Mouse (Mus musculus): ENCODE measurements around the gene Proca1. TPM values are rescaled to one million over a fixed set of nuclear protein-coding genes. Genes with fewer than 3 reads are reported as not detected.

Proca1 gene
- polyA plus RNA-seq, 1 experiment from 2014 or later = 2.4 TPM

GRCm38 (mm10) chr11:78163681-78164603 lies 29.2 kb upstream of the Proca1 start:
- H3K27ac ChIP-seq (replicated peaks; ENCODE audit: low read depth, low read length) = peak overlapping the region; percentile 97
- peak; percentile 94 for DNase-seq (ENCODE audit: low spot score)
- H3K27me3 ChIP-seq (replicated peaks; ENCODE audit: control insufficient read depth, insufficient read depth, low read length) = no peaks in the 10 kb centered on the region
- ATAC-seq (ENCODE audit: low read depth) = peak; percentile 65
- H3K4me3 ChIP-seq (ENCODE audit: low read depth, low read length) = peak overlapping the region; percentile 100
- H3K4me1 ChIP-seq (ENCODE audit: control insufficient read depth, insufficient read depth, low read length) = peaks cover 20% of the 10 kb centered on the region
- H3K9ac ChIP-seq (ENCODE audit: low read depth, low read length) = peak overlapping the region; percentile 98
- WGBS = under 1% methylated on average over 17 of the region's 22 CpGs
- peaks cover 33% of the 10 kb centered on the region for H3K36me3 ChIP-seq (ENCODE audit: control insufficient read depth, insufficient read depth, low read length)
- H3K4me2 ChIP-seq (ENCODE audit: low read depth, low read length) = peak overlapping the region; percentile 77
- H3K9me3 ChIP-seq (ENCODE audit: control insufficient read depth, low read length) = no peaks in the 10 kb centered on the region

DNA sequence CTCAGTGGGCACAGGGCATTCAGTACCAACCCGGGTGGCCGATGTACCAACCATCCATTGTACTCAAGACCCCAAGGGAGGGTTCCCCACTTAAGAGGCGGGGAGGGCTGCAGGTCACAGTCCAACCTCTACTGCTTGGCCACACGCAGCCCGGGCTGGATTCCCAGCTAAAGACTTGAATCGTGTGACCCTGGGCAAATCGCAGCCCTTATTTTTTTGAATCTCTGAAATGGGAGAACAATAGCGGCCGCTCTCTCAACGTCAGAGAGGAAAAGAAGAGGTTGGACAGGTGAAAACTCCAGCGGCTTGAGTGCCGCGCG lies 28.6 kb upstream of the Proca1 start:
- H3K9me3 ChIP-seq (ENCODE audit: control insufficient read depth, low read length) = no peaks in the 10 kb centered on the region
- no peaks in the 10 kb centered on the region for H3K27me3 ChIP-seq (replicated peaks; ENCODE audit: control insufficient read depth, insufficient read depth, low read length)
- peak overlapping the region; percentile 98 for H3K9ac ChIP-seq (ENCODE audit: low read depth, low read length)
- H3K27ac ChIP-seq (replicated peaks; ENCODE audit: low read depth, low read length) = peak overlapping the region; percentile 97
- peak overlapping the region; percentile 77 for H3K4me2 ChIP-seq (ENCODE audit: low read depth, low read length)
- no peak for ATAC-seq (ENCODE audit: low read depth)
- H3K4me3 ChIP-seq (ENCODE audit: low read depth, low read length) = peak overlapping the region; percentile 100
- H3K36me3 ChIP-seq (ENCODE audit: control insufficient read depth, insufficient read depth, low read length) = peaks cover 27% of the 10 kb centered on the region
- no peak for DNase-seq (ENCODE audit: low spot score)
- peaks cover 20% of the 10 kb centered on the region for H3K4me1 ChIP-seq (ENCODE audit: control insufficient read depth, insufficient read depth, low read length)
- WGBS = under 1% methylated on average over 14 of the region's 14 CpGs

- Histone ChIP-seq H3K9me3 (ENCODE audit: control insufficient read depth, low read length) (no peaks in the 10 kb centered on the region), H3K27ac (replicated peaks; ENCODE audit: low read depth, low read length) (peak within 1 kb of the TSS; percentile 97), H3K27me3 (replicated peaks; ENCODE audit: control insufficient read depth, insufficient read depth, low read length) (no peaks in the 10 kb centered on the region), H3K4me2 (ENCODE audit: low read depth, low read length) (peak within 1 kb of the TSS; percentile 77), H3K4me3 (ENCODE audit: low read depth, low read length) (peak within 1 kb of the TSS; percentile 100), H3K4me1 (ENCODE audit: control insufficient read depth, insufficient read depth, low read length) (peaks cover 20% of the 10 kb centered on the region), H3K9ac (ENCODE audit: low read depth, low read length) (peak within 1 kb of the TSS; percentile 98), H3K36me3 (ENCODE audit: control insufficient read depth, insufficient read depth, low read length) (peaks cover 21% of the 10 kb centered on the region)
- peak; percentile 85 for ATAC-seq (ENCODE audit: low read depth)
- peak; percentile 94 for DNase-seq (ENCODE audit: low spot score)
- WGBS = under 1% methylated on average over 36 of the region's 78 CpGs
These were observed 28.1 kb upstream of the Proca1 start, which contains the start of gene Traf4 for GRCm38 (mm10) chr11:78164924-78165760. Gene Traf4, minus strand, starts transcription at chr11:78165589.

GRCm38 (mm10) chr11:78165761-78166109 lies 27.5 kb upstream of the Proca1 start:
- DNase-seq (ENCODE audit: low spot score) (peak; percentile 73), ATAC-seq (ENCODE audit: low read depth) (peak; percentile 24)
- H3K4me2 ChIP-seq (ENCODE audit: low read depth, low read length) = peak overlapping the region; percentile 77
- H3K27me3 ChIP-seq (replicated peaks; ENCODE audit: control insufficient read depth, insufficient read depth, low read length) = no peaks in the 10 kb centered on the region
- H3K4me1 ChIP-seq (ENCODE audit: control insufficient read depth, insufficient read depth, low read length) = peaks cover 20% of the 10 kb centered on the region
- no peaks in the 10 kb centered on the region for H3K9me3 ChIP-seq (ENCODE audit: control insufficient read depth, low read length)
- peak overlapping the region; percentile 97 for H3K27ac ChIP-seq (replicated peaks; ENCODE audit: low read depth, low read length)
- peaks cover 15% of the 10 kb centered on the region for H3K36me3 ChIP-seq (ENCODE audit: control insufficient read depth, insufficient read depth, low read length)
- peak overlapping the region; percentile 100 for H3K4me3 ChIP-seq (ENCODE audit: low read depth, low read length)
- WGBS = 1% methylated on average over 7 of the region's 16 CpGs
- peak overlapping the region; percentile 98 for H3K9ac ChIP-seq (ENCODE audit: low read depth, low read length)

DNA sequence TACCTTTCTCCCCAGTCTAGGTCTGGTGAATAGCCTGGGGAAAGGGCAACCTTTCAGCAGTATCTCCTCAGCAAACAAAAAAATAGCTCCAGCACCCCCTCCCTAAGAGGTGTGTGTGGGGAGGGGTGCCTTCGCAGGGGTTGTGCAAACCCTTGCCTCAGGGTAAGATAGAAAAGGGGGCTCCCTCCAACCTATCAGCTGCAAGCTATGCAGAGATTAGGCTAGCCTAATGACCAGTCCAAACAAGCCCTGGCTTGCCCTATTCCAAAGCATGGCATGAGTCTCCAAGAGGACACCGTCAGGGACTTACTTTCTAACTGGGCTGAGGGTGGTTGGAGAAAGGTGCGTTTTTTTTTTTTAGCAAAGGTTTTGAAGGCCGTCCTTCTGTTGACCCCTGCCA lies 27.0 kb upstream of the Proca1 start:
- WGBS = 36% methylated on average over 4 of the region's 4 CpGs
- peaks cover 20% of the 10 kb centered on the region for H3K4me1 ChIP-seq (ENCODE audit: control insufficient read depth, insufficient read depth, low read length)
- H3K4me2 ChIP-seq (ENCODE audit: low read depth, low read length) = peak overlapping the region; percentile 77
- H3K27me3 ChIP-seq (replicated peaks; ENCODE audit: control insufficient read depth, insufficient read depth, low read length) = no peaks in the 10 kb centered on the region
- DNase-seq (ENCODE audit: low spot score) = no peak
- no peak for ATAC-seq (ENCODE audit: low read depth)
- H3K27ac ChIP-seq (replicated peaks; ENCODE audit: low read depth, low read length) = peak overlapping the region; percentile 97
- H3K36me3 ChIP-seq (ENCODE audit: control insufficient read depth, insufficient read depth, low read length) = peaks cover 11% of the 10 kb centered on the region
- H3K9me3 ChIP-seq (ENCODE audit: control insufficient read depth, low read length) = no peaks in the 10 kb centered on the region
- H3K9ac ChIP-seq (ENCODE audit: low read depth, low read length) = no peak overlapping the region; the same call in 1 of the 2 replicates
- H3K4me3 ChIP-seq (ENCODE audit: low read depth, low read length) = peak overlapping the region; percentile 100

DNA sequence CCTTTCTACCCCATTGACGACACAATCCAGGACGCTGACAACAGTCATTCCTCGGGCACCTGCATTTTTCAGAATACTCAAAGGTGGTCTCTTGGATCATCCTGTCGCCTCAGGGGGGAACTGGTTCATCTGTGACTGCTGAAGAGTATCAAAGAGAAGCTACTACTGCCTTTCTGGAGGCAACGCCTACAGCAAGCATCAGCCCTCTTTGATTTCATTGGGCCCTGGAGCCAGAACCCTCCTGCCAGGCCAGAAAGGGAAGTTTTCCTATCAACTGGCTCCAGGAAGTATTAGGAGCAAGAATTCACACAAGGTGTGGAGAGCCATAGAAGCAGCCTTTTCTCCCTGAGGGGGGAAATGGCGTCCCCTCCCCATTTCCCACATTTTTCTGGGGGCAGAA lies 26.6 kb upstream of the Proca1 start:
- ATAC-seq (ENCODE audit: low read depth) (no peak), DNase-seq (ENCODE audit: low spot score) (no peak)
- Histone ChIP-seq H3K27ac (replicated peaks; ENCODE audit: low read depth, low read length) (no peak overlapping the region), H3K36me3 (ENCODE audit: control insufficient read depth, insufficient read depth, low read length) (peaks cover 8% of the 10 kb centered on the region; the same call in 1 of the 2 replicates), H3K27me3 (replicated peaks; ENCODE audit: control insufficient read depth, insufficient read depth, low read length) (no peaks in the 10 kb centered on the region), H3K4me3 (ENCODE audit: low read depth, low read length) (no peak overlapping the region), H3K4me2 (ENCODE audit: low read depth, low read length) (no peak overlapping the region), H3K9ac (ENCODE audit: low read depth, low read length) (no peak overlapping the region), H3K9me3 (ENCODE audit: control insufficient read depth, low read length) (no peaks in the 10 kb centered on the region), H3K4me1 (ENCODE audit: control insufficient read depth, insufficient read depth, low read length) (peaks cover 20% of the 10 kb centered on the region)
- 61% methylated on average over 6 of the region's 6 CpGs for WGBS

GRCm38 (mm10) chr11:78167257-78167959 lies 25.8 kb upstream of the Proca1 start:
- ATAC-seq (ENCODE audit: low read depth) (no peak), DNase-seq (ENCODE audit: low spot score) (no peak)
- Histone ChIP-seq H3K27ac (replicated peaks; ENCODE audit: low read depth, low read length) (no peak overlapping the region), H3K9ac (ENCODE audit: low read depth, low read length) (no peak overlapping the region), H3K27me3 (replicated peaks; ENCODE audit: control insufficient read depth, insufficient read depth, low read length) (no peaks in the 10 kb centered on the region), H3K4me1 (ENCODE audit: control insufficient read depth, insufficient read depth, low read length) (peaks cover 15% of the 10 kb centered on the region), H3K4me3 (ENCODE audit: low read depth, low read length) (no peak overlapping the region), H3K36me3 (ENCODE audit: control insufficient read depth, insufficient read depth, low read length) (peaks cover under 1% of the 10 kb centered on the region; the same call in 1 of the 2 replicates), H3K4me2 (ENCODE audit: low read depth, low read length) (no peak overlapping the region), H3K9me3 (ENCODE audit: control insufficient read depth, low read length) (no peaks in the 10 kb centered on the region)
- WGBS = 86% methylated on average over 13 of the region's 14 CpGs
